Mouse (Mus musculus) gastrocnemius, postnatal 10 days (tissue): ENCODE measurements around the gene Acp6. TPM values are rescaled to one million over a fixed set of nuclear protein-coding genes. Genes with fewer than 3 reads are reported as not detected.
A peak's percentile ranks its signal among the peaks of the same experiment; 100 is the strongest.
"Not testable (repeated sequence)": the region's sequence is repeated elsewhere in the genome, so short reads cannot be mapped to it uniquely, and the experiment has no call there.

ENCODE experiments used
- DNase-seq: peaks from one replicate; pipeline ENCODE4 v3.0.0; 2021; ENCODE audit warnings: mixed read lengths
- long read RNA-seq, 2 experiments: library from polyadenylated mRNA; stranded (forward); transcript quantifications; one replicate each; pipeline ENCODE4 v2.0.0; 2021
- total RNA-seq, 2 experiments: library from RNA; stranded (reverse); gene quantifications; 2 replicates each; pipeline ENCODE4 v1.2.3; 2021

Acp6 gene
- 10 to 100 TPM; 15.4 to 18.9 TPM for total RNA-seq
- long read RNA-seq, experiment 1, transcript Acp6-201 (10 exons, 1,754 nt): major isoform, 29 of 36 reads
- long read RNA-seq, experiment 1, partial matches to known transcripts: 1 of 36 reads
- long read RNA-seq, experiment 1, other reads (novel, unspliced or antisense): 6 of 36 reads
- long read RNA-seq, experiment 2, transcript Acp6-201 (10 exons, 1,754 nt): major isoform, 31 of 36 reads
- long read RNA-seq, experiment 2, partial matches to known transcripts: 2 of 36 reads
- long read RNA-seq, experiment 2, other reads (novel, unspliced or antisense): 1 of 36 reads

DNA sequence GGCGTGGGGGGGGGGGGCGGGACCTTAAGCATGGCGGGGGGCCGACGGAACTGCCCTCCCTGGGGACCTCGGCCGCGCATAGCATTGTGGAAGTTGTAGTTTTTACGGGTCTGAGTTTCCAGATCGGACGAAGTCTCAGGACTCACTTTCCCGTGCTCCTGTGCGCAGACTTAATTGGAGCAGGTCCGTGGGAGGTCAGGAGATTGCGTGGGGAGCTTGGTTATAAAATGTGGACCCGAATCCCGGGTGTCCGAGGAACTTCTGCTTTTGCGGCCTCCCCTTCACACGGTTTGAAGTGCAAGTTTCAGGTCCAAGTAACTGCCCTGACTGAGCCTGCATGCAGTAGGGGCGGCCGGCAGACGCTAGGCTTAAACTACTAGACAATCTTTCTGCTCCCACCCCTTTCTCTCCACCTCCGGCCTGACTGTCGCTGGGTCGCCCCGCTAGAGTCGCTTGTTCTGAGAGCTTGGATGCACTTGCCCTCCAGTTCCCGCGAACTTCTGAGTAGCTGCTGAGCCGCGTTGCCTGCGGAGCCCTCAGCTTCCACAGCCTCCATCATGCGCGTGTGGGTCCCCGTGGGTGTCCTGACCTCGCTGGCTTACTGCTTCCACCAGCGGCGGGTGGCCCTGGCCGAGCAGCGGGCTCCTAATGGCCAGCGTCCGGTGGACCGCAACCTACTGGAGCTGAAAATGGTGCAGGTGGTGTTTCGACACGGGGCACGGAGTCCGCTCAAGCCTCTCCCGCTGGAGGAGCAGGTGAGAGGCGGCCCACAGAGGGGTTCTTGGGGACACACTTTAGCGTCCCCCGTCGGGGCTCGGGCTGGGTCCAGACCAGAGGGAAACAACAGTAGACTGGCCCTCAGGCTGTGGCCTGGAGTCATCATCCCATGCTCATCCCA, at the start of gene Acp6:
Gene Acp6 (plus strand): TSS at position 167 of the 898 bp plus-strand sequence.
- DNase-seq: peak; percentile 90

DNA sequence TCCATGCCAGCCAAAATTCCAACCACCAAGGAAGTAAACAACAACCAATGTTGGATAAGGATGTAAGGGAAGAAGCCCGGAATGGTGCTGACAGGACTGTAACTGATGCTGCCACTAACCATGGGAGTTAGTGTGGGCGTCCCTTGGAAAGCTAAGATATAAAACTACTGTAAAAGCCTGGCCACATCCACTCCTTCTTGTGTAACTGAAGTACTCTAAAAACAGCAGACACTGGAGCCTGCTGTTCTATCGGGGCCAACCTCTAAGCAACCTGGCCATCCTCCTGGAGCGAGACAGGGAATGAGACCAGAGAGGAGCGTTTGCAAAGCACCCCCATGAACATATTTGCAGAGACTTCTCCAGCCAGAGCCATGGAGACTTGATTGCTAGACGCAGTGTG, 41.1 kb upstream of the Acp6 start:
- no peak for DNase-seq

DNA sequence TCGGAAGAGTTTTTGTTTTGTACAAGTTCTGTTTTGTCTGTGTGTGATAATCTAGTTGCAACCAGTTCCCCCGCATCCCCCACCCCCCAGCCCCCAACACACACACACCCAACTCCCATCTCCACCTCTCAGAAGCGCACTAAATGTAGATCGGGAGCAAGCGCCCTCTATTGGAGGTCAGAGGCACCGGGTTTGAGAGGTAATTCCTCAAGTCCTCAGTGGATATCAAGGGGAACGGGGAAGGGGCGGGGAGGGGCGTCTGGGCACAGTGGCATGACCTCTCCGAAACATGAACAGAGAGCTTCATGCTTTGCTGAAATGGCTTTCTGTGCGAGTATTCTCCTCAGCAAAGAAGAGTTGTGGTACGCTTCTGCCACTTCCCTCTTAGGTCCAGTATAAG, 40.3 kb upstream of the Acp6 start:
- no peak for DNase-seq

DNA sequence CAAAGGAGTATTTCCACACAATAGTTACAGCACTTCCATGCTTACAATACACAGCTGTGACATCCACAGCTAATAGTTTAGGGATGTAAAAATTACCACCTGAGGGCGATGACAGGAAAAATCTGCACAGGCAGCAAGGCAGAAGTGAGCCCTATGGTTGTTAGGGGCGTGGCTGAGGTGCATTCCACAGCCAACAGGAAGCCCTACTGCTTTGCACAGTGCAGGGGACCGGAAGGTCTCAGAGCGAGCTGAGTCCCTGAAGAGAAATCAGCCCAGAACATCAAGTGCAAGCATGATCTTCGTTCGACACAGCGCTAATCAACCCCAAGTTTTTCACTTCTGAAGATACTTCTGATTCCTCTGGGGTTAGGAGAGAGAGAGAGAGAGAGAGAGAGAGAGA, 34.4 kb upstream of the Acp6 start:
- DNase-seq: no peak

DNA sequence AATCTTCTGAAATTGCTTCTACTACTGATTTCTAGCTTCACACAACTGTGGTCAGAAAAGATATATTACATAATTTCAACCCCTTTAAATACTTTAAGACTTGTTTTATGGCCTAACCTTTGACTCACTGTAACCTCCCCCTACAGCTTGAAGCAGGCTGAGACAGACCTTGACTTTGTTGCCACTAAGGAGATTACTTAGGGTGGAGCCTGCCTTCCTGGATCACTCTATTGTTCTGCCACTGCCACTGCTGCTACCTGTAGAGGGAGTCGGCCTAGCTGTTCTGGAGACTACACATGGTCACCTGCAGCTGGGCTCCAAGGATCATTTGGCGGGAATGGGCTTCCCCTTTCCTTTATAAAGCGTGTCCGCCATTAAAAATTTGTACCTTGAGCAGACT, 29.2 kb upstream of the Acp6 start:
- DNase-seq: no peak

DNA sequence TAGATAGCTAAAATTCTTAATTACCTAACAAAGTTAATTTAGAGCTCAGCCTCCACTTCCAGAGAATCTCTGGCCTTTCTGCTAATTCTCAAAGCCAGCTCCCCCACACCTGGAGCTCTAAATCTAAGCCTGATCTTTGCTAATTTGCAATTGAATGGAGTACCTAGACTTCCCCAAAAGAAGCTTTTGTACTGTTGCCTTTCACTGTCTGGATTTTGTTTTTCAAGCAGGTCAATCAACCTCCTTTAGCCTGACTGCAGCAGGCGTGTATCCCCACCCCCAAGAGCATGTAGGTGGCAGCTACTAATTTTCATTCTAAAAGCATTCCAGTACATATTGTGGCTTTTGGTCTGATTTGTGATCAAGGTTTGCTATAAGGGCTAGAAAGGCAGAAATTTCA, 20.9 kb upstream of the Acp6 start:
- DNase-seq: not testable (repeated sequence)

DNA sequence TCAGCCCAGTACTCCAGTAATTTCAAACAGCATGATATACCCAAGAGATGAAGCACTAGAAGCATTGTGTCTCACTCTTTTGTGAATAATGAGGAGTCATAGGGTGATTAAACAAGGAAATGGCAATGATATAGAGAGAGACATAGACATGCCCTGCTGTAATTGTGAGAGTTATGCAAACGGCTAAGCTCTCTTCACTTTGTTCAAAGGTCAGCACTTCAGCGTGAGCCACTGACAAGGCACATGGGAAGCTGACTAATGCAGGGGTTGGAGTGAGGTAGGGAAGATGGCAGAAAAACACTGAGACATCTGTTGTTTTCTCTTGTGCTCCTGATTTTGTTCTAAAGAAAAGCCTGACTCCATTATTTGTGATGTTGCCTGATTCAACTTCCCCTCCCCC, 7.5 kb upstream of the Acp6 start:
- DNase-seq: no peak

DNA sequence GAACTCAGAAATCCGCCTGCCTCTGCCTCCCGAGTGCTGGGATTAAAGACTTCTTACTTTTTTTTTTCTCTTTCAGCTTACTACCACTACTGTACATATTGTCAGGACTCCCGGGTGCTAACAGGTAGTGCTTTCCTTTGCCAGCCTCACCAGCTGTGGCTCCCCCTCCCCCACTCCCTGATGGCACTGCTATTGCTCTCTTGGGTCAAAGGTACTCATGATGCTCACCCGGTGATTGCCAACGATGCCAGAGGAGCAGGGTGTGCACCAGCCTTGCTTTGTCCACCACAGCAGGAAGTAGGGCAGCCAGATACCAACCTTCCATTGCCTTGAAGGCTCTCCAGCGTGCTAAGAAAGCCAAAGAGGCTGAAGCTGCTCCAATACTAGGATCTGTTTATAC, 2.1 kb upstream of the Acp6 start:
- no peak for DNase-seq

DNA sequence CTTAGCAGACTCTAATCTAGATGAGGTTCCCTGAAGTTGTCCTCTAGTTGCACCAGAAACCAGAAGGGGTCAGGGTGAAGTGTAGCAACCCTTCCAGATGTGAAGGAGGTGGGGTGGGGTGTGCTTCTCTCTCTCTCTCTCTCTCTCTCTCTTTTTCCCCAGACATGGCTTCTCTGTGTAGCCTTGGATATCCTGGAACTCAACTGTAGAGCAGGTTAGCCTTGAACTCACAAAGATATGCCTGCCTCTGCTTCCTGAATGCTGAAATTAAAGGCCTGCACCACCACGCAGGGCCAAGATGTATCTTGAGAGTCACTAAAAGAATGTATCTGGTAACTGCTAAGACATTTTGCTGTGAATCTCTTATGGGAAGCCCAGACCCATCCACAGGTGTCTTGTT, 1.3 kb upstream of the Acp6 start:
- DNase-seq: no peak

DNA sequence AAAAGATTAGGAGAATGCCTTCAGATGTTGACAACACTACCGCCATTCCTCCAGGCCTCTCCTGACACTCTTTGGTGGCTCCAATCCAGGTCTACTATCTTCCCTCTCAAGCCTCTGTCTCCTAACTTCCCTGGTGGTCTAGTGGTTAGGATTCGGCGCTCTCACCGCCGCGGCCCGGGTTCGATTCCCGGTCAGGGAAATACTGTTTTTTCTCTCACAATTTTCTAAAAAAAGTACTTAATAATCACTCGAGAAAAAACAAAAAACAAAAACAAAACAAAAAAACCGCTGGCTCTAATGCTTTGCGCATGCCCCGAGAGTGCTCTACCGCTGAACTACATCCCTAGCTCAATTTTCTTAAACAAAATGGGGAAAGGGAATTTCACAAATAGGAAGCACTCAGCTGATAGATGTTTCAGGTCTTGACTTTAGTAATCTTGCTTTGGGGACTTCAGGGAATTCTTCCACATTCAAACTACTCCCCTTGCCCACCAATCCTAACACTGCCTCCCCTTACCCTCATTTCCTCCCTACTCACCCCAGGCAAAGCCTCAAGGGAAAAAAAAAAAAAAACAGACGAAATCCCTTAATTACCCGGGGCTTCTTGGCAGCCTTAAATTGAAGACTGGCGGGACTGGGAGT, 498 bp upstream of the Acp6 start:
- peak; percentile 74 for DNase-seq

DNA sequence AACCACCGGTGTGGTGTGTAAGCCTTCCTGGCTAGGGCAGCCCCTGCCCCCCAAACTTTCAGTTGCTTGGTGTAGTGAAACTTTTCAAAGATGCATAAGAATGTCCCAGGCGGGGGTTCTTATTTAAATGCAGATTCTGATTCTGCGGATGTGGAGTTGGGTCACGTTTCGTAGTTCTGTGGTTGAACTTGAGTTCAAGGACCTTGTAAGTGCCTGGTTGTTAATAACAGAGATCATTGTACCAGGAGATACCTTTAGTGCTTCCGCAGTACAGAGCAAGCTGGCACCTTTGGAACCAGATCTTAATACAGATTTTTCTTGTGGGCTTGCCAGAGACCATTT, 903 bp downstream of the Acp6 start:
- no peak for DNase-seq

DNA sequence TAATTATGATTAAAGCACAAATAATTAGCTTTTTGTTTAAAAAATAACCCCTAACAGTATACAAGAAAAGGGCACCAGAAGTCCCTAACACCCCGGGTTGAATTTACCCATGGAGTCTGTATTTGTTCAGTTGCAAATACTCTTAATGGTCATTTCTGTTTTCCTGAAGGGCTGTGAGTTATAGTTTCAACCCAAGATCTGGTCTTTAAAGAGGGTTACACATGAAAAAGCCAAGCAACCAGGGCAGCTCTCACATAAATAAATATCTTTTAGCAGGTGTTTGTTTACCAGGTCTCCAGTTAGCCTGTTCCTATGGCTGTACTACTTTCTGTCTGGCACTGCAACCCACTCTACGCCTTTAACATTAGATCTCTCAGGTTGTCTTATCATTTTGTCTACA, 1.4 kb downstream of the Acp6 start:
- no peak for DNase-seq

DNA sequence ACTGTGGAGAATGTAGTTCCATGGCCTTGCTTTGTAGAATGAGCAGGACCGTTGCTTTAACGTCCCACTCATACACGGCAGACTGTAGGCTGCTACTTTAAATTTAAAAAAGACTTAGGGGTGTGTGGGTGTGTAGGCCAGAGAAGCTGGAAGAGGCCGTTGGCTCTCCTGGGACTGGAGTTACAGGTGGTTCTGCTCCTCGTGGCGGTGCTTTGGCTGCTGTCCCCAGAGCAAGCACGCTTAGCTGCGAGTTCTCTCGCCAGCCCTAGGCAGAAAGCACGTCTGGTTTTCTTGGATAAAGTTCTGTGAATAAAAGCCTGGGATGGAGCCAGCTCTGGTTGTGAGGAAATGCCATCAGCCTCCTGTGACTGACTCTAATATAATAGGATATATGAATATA, 2.3 kb downstream of the Acp6 start:
- DNase-seq: no peak

DNA sequence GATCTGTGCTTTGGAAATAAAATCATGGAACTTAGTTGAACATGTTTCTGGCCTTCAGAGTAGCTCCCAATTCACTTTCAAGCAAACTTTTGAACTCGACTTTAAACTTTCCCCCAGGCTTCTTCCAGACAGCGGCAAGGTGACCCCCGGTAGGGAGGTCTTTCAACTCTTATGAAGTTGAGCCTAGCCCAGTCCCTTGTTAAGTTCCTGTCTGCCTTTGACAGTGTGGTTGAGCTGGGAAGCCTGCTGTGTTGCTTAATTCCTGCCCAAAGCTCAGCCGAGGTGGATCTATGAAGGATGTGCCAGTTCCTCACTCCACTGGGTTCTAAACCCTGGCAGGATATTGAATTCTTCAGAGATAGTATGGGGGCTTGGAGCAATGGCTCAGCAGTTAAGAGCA, 3.2 kb downstream of the Acp6 start:
- DNase-seq: no peak

DNA sequence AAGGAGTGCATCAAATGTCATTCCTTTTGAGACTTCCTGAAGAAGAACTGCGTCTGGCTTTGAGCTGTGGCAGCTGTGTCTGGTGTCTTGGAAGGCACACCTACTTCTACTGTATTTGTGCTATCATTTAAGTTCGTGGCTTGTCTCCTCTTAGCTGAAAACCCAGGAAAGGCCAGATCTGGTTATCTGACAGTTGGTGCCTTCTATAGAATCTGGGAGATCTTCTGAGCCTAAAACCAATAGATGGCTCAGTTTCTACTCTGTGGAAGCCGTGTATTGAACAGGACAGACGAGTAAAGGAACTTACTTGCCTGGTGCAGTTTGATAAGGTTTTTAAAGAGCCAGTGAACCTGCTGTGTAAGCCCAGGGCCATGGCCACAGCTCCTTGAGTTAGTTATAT, 5.9 kb downstream of the Acp6 start:
- DNase-seq: no peak

DNA sequence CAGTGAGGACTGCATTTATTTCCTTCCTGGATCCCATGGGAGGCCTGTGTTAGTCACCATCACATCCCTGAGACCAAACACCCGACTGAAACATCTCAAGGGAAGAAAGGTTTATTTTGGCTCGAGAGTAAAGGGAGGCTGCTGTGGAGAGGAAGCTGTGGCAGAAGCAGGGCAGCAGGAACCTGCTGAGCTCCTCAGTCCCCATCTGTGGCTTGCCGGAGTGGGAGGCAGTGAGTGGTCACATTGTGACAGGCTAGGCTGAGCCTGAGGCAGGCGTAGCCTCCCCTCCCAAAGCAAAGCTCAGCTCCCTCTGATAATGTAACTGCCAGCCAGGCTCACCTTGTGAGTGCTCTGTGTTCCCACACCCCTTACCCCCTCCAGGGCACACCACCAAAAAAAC, 8.5 kb downstream of the Acp6 start:
- no peak for DNase-seq

DNA sequence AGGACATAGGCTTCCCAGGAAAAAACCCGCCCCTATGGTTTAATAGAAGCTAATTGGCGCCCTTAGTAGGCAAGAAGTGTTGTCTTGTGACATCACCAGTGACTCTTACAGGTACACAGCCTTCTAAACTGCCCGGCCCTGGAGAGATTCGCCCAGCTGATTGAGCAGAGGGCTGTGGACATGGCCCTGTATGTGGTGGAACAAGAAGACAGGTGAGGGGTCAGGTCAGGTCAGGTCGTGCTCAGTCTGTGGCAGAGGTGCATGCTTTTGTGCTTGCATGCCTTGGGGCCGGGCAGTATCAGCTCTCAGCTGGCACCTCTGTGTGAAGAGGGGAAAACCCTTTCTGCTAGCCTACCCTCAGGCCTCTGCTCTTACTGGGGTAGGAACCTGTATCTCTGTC, 13.0 kb downstream of the Acp6 start:
- no peak for DNase-seq

DNA sequence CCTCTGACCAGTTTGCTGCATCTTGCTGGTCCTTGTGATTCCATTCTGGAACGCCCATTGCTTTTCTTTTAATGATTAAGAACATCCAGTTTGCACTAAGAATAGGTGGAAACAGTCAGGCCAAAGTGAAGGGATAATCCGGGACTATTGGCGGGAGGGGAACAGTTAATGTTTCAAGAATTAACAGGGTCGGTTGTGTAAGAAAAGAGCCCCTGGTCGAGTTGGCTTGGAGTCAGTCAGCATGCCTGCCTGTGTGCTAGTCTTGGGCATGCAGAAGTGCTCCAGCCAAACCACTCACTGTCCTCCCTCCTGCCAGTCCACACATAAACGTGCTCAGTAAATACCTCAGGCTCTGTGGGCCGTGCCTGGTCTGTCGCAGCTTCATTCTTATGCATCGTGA, 13.7 kb downstream of the Acp6 start:
- no peak for DNase-seq

DNA sequence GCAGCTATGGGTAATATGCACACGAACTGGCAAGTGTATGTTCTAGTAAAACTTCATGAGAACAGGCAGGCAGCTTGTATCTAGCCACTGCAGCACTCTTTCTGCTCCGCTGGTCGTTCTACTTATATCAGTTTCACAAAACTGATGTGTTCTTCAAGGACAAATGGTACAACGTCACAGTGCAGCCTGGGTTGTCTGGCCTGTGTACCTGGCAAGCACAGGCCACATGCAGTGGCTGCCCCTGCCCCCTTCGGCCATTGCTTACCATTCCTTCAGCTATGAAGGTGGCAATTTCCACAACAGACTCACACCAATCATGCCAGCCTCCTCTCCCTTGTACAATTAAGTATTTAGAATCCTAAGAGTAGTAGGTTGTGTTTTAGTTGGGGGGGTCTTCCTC, 14.1 kb downstream of the Acp6 start:
- no peak for DNase-seq

DNA sequence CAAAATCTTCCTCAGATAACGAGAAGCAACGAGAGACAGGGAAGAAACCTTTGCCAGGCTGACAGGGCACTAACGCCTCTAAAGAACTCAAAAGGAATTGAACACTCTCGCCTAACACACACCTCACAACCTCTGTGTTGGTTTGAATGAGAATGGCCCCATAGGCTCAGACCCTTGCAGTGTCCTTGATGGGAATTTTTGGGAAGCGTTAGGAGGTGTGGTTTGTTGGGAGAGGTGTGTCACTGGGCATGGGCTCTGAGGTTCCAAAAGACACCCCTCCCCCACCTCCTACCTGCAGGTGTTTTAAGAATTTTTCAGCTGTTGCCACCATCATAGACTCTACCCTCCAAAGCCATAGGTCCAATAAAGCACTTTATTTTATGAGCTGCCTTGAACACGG, 20.3 kb downstream of the Acp6 start:
- no peak for DNase-seq

DNA sequence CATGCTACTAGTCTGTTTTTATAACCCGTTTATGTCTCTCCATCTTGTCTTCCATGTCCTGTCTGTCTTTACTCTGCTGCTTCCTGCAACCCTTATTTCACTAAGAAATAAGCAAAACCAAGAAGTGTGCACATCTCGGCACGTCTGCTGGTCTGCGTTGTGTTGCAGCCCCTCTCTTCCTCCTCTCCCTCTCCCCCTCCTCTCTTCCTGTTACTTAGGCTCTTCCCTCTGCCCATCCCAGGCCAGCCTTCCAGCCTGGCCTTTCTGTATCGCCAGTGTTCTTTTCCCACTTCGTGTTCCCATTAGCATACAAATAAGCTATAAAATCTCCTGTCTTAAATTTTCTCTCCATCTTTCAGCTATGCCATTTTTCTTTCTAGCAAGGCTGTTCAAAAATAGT, 21.9 kb downstream of the Acp6 start:
- no peak for DNase-seq

DNA sequence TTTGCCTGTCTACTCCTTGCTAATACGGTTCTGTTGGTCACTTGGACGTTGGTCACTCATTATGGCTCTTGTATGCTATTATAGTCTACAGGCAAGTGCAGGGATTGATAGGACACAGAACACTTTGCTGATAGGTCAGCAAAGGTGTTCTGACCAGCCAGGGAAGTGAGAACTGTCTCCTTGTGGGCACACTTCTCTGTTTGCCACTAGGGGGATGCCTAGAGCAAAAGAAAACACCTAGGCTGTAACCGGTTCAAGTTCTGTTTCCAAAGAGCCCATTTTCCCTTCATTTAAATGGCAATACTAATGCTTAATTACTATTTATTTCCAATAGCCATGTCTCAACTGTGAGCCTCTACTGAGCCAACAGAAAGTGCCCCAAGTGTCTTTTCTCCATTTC, 25.2 kb downstream of the Acp6 start:
- DNase-seq: no peak

DNA sequence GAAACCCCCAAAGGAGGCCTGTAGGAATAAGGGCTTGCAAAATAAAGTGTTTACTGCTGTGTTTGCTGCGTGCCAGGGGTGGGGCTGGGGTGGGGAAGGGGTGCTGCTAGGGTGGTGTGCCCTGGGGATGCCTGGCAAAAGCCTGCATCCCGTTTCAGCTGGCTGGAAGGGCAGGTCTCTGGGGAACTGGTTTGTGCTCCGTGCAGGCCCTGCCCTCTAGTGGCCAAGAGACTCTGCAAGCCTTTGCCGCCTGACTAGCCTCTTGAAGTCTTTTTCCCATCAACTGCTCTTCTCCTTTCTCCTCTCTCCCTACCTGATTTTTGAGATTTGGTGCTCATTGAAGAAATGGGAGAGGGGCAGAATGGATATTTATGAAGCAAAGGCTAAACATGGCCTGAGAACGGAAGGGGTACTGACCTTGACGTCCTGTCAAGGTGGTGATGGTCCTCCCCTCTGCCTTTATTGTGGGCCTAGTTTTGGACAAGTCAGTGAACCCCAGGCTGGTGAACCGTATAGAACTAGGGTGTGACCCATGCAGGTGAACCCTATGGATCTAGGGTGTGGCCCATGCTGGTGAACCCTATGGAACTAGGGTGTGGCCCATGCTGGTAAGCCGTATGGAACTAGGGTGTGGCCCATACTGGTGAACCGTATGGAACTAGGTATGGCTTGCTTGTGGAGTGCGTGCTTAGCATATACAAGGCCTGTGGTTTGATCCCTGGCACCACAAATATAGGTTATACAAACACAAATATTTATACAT, 26.7 kb downstream of the Acp6 start:
- peak; percentile 69 for DNase-seq
